Mouse (Mus musculus): ENCODE results near the gene Camsap1. TPM values are rescaled to one million over a fixed set of nuclear protein-coding genes. Genes with fewer than 3 reads are reported as not detected.

Camsap1 gene
- polyA plus RNA-seq, 1 experiment from 2014 or later: 3.1 TPM

DNA sequence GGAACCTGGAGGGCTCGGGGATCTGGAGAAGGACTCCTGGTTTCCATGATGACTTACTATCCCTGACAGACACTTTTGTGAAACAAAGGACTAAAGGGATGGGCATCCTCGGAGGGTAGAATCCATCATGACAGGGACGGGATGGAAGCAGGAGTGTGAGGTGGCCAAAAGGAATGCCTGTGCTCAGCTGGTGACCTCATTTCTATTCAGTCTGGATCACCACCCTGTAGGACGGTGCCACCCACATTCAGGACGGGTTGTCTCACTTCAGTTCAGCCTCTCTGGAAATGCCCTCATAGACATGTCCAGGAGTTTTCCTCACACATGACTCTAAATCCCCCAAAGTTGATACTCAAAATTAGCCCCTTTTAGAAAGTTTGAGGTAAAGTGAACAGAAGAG, 3.5 kb upstream of the Camsap1 start:
- Histone ChIP-seq H3K27ac (ENCODE audit: low read depth) (no peak overlapping the region), H3K4me3 (ENCODE audit: low read depth, low read length) (no peak overlapping the region), H3K9me3 (ENCODE audit: low read length) (no peaks in the 10 kb centered on the region), H3K27me3 (ENCODE audit: insufficient read depth, low read length) (no peaks in the 10 kb centered on the region), H3K4me2 (ENCODE audit: low read depth, low read length) (no peak overlapping the region), H3K36me3 (replicated peaks; ENCODE audit: insufficient read depth, low read length) (no peaks in the 10 kb centered on the region), H3K4me1 (ENCODE audit: insufficient read depth) (peaks cover 12% of the 10 kb centered on the region), H3K9ac (replicated peaks) (no peak overlapping the region)
- no peak for TF ChIP-seq CTCF (IDR thresholded peaks at IDR 0.05; ENCODE audit: low read depth)
- TF ChIP-seq EP300 (IDR thresholded peaks at IDR 0.05; ENCODE audit: low read depth): no peak
- 73% methylated on average over 5 of the region's 5 CpGs for WGBS (ENCODE audit: insufficient replicate concordance)
- DNase-seq: no peak
- no peak for ATAC-seq

GRCm38 (mm10) chr2:25982426-25983091, 523 bp downstream of the Camsap1 start:
- Histone ChIP-seq H3K27me3 (ENCODE audit: insufficient read depth, low read length) (no peaks in the 10 kb centered on the region), H3K27ac (ENCODE audit: low read depth) (peak overlapping the region; percentile 78), H3K4me2 (ENCODE audit: low read depth, low read length) (peak overlapping the region; percentile 94), H3K36me3 (replicated peaks; ENCODE audit: insufficient read depth, low read length) (no peaks in the 10 kb centered on the region), H3K9me3 (ENCODE audit: low read length) (no peaks in the 10 kb centered on the region), H3K4me3 (ENCODE audit: low read depth, low read length) (peak overlapping the region; percentile 69), H3K4me1 (ENCODE audit: insufficient read depth) (peaks cover 15% of the 10 kb centered on the region), H3K9ac (replicated peaks) (peak overlapping the region; percentile 79)
- WGBS (ENCODE audit: insufficient replicate concordance): under 1% methylated on average over 60 of the region's 76 CpGs
- TF ChIP-seq CTCF (IDR thresholded peaks at IDR 0.05; ENCODE audit: low read depth) (no peak), EP300 (IDR thresholded peaks at IDR 0.05; ENCODE audit: low read depth) (no peak)
- DNase-seq (peak; percentile 53), ATAC-seq (peak; percentile 34)

DNA sequence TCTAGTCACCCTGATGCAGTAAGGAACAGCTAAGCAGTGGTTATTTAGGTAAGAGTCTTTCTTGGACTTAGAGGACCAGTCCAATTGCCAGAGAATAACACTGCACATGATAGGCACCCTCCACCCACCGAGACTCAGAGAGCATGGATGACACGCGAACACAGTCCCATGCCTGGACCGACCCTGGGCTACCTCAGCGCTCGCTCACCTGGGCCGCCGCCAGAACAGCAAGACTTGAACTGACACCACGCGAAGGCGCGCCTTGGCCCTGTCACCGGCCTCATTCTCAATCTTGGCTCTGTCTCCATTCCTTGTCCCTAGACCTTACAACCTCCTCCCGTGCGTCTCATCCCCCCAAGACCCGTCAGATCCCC, 1.0 kb downstream of the Camsap1 start:
- ATAC-seq: no peak
- Histone ChIP-seq H3K27me3 (ENCODE audit: insufficient read depth, low read length) (no peaks in the 10 kb centered on the region), H3K4me3 (ENCODE audit: low read depth, low read length) (peak overlapping the region; percentile 69), H3K27ac (ENCODE audit: low read depth) (no peak overlapping the region), H3K9ac (replicated peaks) (peak overlapping the region; percentile 79), H3K36me3 (replicated peaks; ENCODE audit: insufficient read depth, low read length) (no peaks in the 10 kb centered on the region), H3K4me1 (ENCODE audit: insufficient read depth) (peaks cover 15% of the 10 kb centered on the region), H3K9me3 (ENCODE audit: low read length) (no peaks in the 10 kb centered on the region), H3K4me2 (ENCODE audit: low read depth, low read length) (peak overlapping the region; percentile 94)
- DNase-seq: peak; percentile 64
- no peak for TF ChIP-seq CTCF (IDR thresholded peaks at IDR 0.05; ENCODE audit: low read depth)
- TF ChIP-seq EP300 (IDR thresholded peaks at IDR 0.05; ENCODE audit: low read depth): no peak
- 3% methylated on average over 16 of the region's 16 CpGs for WGBS (ENCODE audit: insufficient replicate concordance)

GRCm38 (mm10) chr2:25978997-25979396, 4.1 kb downstream of the Camsap1 start:
- Histone ChIP-seq H3K27ac (ENCODE audit: low read depth) (no peak overlapping the region), H3K9ac (replicated peaks) (no peak overlapping the region), H3K9me3 (ENCODE audit: low read length) (no peaks in the 10 kb centered on the region), H3K27me3 (ENCODE audit: insufficient read depth, low read length) (no peaks in the 10 kb centered on the region), H3K4me3 (ENCODE audit: low read depth, low read length) (no peak overlapping the region), H3K4me1 (ENCODE audit: insufficient read depth) (peaks cover 13% of the 10 kb centered on the region), H3K36me3 (replicated peaks; ENCODE audit: insufficient read depth, low read length) (no peaks in the 10 kb centered on the region), H3K4me2 (ENCODE audit: low read depth, low read length) (no peak overlapping the region)
- ATAC-seq (no peak), DNase-seq (no peak)
- 73% methylated on average over 4 of the region's 4 CpGs for WGBS (ENCODE audit: insufficient replicate concordance)
- TF ChIP-seq EP300 (IDR thresholded peaks at IDR 0.05; ENCODE audit: low read depth) (no peak), CTCF (IDR thresholded peaks at IDR 0.05; ENCODE audit: low read depth) (no peak)

- 78% methylated on average over 7 of the region's 7 CpGs for WGBS (ENCODE audit: insufficient replicate concordance)
- H3K4me3 ChIP-seq (ENCODE audit: low read depth, low read length): no peak overlapping the region
- no peaks in the 10 kb centered on the region for H3K27me3 ChIP-seq (ENCODE audit: insufficient read depth, low read length)
- DNase-seq (no peak), ATAC-seq (no peak)
- no peak overlapping the region for H3K9ac ChIP-seq (replicated peaks)
- no peak overlapping the region for H3K27ac ChIP-seq (ENCODE audit: low read depth)
- no peaks in the 10 kb centered on the region for H3K36me3 ChIP-seq (replicated peaks; ENCODE audit: insufficient read depth, low read length)
- H3K4me1 ChIP-seq (ENCODE audit: insufficient read depth): peaks cover 8% of the 10 kb centered on the region
- no peak overlapping the region for H3K4me2 ChIP-seq (ENCODE audit: low read depth, low read length)
- TF ChIP-seq EP300 (IDR thresholded peaks at IDR 0.05; ENCODE audit: low read depth) (no peak), CTCF (IDR thresholded peaks at IDR 0.05; ENCODE audit: low read depth) (no peak)
- no peaks in the 10 kb centered on the region for H3K9me3 ChIP-seq (ENCODE audit: low read length)
These were observed 5.4 kb downstream of the Camsap1 start for GRCm38 (mm10) chr2:25977587-25978239.

GRCm38 (mm10) chr2:25975141-25975770, 7.8 kb downstream of the Camsap1 start:
- H3K9ac ChIP-seq (replicated peaks): no peak overlapping the region
- WGBS (ENCODE audit: insufficient replicate concordance): 79% methylated on average over 4 of the region's 4 CpGs
- no peak for ATAC-seq
- no peaks in the 10 kb centered on the region for H3K9me3 ChIP-seq (ENCODE audit: low read length)
- H3K4me1 ChIP-seq (ENCODE audit: insufficient read depth): peaks cover 11% of the 10 kb centered on the region
- no peaks in the 10 kb centered on the region for H3K36me3 ChIP-seq (replicated peaks; ENCODE audit: insufficient read depth, low read length)
- no peak overlapping the region for H3K4me2 ChIP-seq (ENCODE audit: low read depth, low read length)
- no peaks in the 10 kb centered on the region for H3K27me3 ChIP-seq (ENCODE audit: insufficient read depth, low read length)
- TF ChIP-seq CTCF (IDR thresholded peaks at IDR 0.05; ENCODE audit: low read depth) (no peak), EP300 (IDR thresholded peaks at IDR 0.05; ENCODE audit: low read depth) (no peak)
- no peak overlapping the region for H3K27ac ChIP-seq (ENCODE audit: low read depth)
- DNase-seq: no peak
- H3K4me3 ChIP-seq (ENCODE audit: low read depth, low read length): no peak overlapping the region

Data from liver, postnatal 0 days (tissue).